Mouse (Mus musculus) adrenal gland, adult 10 weeks (tissue): Measurements from ENCODE around the gene Fbxo42. TPM values are rescaled to one million over a fixed set of nuclear protein-coding genes. Genes with fewer than 3 reads are reported as not detected.

Source experiments
- polyA plus RNA-seq: library from polyadenylated mRNA; stranded (reverse); fragments of 350-450 nt; fragmentation: Illumina TruSeq; extraction: RNeasy Lipid Tissue Mini Kit (QIAGEN cat#74804); gene quantifications from one replicate; pipeline ENCODE4 v1.2.3, GENCODE M21; 2014; ENCODE audit warnings: low read depth, low replicate concordance

Fbxo42 gene
- 7.3 TPM for polyA plus RNA-seq

DNA sequence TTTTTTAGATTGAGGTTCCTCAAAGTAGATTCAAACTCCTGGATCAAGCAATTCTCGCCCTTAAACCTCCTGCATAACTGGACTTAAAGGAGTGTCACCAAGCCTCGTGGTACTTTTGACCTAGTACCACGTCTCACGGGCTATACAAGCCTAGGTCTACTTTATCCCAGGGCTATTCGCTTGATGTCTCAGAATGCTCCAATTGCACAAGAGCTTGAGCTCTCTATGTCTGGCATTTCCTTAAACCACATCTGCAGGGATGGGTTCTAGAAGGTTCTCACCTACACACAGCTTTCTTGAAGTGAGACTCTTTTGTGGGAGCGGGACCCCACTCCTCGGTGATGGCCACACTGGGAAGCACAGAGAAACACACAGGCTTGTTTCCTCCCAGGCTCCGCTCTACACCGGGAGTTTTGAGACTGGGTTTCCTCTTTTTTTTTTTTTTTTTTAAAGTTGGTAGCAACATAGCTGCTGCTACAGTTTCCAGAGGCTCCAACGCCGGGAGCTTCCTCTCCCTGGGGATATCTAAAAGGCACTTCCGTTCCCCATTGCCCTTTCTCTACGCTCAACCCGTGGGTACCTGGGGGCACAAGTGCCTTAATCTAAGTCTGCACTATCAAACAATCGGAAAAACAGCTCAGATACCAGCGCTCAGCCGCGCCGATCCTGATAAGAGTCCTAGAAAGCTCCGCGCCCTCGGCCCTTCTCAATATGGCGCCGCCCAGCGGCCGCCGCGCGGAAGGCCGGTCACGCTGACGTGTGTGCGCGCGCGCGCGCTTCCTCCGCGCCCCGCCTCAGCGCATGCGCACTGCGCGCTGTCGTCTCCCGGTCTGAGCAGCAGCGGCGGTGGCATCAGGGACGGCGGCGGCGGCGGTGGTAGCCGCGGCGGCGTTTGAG lies at the start of gene Fbxo42:
Gene Fbxo42 (plus strand): TSS at position 802 of the 897 bp plus-strand sequence.

DNA sequence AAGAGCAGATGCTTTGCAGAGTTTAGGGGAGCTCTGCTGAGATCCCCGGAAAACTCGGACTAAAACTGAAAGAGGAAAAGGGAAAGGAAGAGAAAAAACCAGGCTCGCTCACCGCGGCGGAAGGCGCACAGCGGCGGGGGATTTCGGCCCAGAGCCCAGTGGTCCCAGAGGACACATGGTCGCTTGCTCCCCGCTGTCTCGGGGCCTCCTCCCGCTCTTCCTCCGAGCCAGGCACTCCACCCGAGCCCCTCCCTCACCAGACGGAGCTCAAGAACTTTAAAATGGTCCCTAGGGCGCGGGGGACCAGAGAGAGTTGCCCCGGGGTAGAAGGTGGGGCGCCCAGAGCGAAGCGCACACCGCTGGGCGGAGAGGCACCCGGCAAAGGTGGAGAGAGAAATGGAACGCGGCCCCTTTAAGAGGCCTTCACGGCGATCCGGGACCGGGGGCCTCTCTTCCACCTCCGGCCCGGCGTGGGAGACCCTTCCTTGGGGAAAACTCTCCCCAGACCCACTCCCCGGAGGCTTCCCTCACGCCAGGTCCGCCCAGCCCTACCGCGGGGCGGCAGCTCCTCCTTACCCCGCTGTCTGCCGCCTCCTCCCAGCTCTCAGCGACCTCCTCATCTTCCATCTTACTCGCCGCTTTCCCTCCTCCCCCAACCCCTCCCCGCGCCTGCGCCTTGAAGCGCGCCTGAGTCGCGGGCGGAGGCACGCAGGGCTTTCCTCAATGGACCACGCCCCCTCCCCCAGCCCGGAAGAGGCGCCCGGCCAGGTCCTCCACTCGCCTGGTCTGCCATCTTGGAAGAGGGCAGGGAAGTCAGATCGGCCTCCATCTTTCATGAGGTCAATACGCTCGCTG lies 8.4 kb upstream of the Fbxo42 start, which contains the start of gene Szrd1:
Gene Szrd1 (minus strand): TSS at position 660 of the 855 bp plus-strand sequence.

GRCm38 (mm10) chr4:141213770-141214336 lies 66.1 kb downstream of the Fbxo42 start, which contains the start of gene Rsg1:
Rsg1 (plus strand) TSS chr4:141213956.

DNA sequence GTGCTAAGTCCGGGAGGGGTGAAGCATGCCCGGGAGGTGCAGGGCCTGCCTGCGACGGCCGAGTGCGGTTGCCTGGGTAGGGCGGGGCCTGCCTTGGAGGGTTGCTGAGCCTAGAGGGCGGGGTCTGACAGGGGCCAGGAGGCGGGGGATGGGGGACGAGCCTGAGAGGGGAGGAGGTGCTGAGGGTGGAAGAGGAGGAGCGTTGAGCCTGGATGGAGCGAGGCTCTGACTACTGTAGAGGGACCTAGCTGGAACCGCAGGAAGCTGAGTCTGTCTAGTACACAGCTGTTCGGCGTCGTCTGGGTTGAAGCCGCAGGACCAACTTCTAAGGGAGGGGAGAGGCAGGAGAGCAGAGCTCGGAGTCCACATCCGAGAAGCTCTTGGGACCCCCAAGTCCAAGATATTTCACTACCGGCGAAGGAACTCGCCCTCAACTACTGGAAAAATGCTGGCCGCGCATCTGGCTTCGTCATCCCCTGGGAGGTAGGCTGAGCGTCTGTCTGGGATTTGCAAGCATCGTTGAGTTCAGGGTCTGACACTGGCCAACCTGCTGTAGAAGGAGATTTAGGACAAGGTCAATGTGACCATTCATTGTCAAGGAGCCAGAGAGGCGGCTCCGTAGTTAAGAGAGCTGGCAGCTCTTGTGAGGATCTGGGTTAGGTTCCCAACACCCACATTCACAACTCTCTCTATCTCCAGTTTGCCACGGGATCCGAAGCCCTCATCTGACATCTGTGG lies 91.8 kb downstream of the Fbxo42 start, which contains the start of gene Arhgef19:
Gene Arhgef19 (plus strand): TSS at position 112 of the 738 bp plus-strand sequence.

Other genes with a start within 250 kb of the Fbxo42 start
- 0.93 TPM for gene Padi2, start 241.6 kb upstream of the Fbxo42 start, polyA plus RNA-seq
- 96.7 TPM for gene Sdhb, start 186.7 kb upstream of the Fbxo42 start, polyA plus RNA-seq
- 2.0 TPM for gene Atp13a2, start 161.0 kb upstream of the Fbxo42 start, polyA plus RNA-seq
- not detected for gene Mfap2, start 137.5 kb upstream of the Fbxo42 start, polyA plus RNA-seq
- gene Crocc, start 87.4 kb upstream of the Fbxo42 start, polyA plus RNA-seq = 1.5 TPM
- 7.5 TPM for gene Necap2, start 69.6 kb upstream of the Fbxo42 start, polyA plus RNA-seq
- gene Spata21, start 59.6 kb upstream of the Fbxo42 start, polyA plus RNA-seq = not detected
- 28.2 TPM for gene Szrd1, start 8.1 kb upstream of the Fbxo42 start, polyA plus RNA-seq
- 0.76 TPM for gene Rsg1, start 66.0 kb downstream of the Fbxo42 start, polyA plus RNA-seq
- gene Arhgef19, start 91.6 kb downstream of the Fbxo42 start, polyA plus RNA-seq = 1.2 TPM
- gene Epha2, start 153.3 kb downstream of the Fbxo42 start, polyA plus RNA-seq = 0.70 TPM
- not detected for gene Fam131c, start 220.3 kb downstream of the Fbxo42 start, polyA plus RNA-seq